Mouse (Mus musculus) liver, embryonic 14.5 days (tissue): ENCODE data around the gene Celf1.

Experiments
- CTCF ChIP-seq: IDR thresholded peaks from 2 replicates; pipeline ENCODE4 v1.5.1; 2016; ENCODE audit warnings: antibody characterized with exemption, low read depth, control low read depth
- EP300 ChIP-seq: IDR thresholded peaks from 2 replicates; pipeline ENCODE4 v1.6.1; 2016; ENCODE audit warnings: antibody characterized with exemption, low read depth

GRCm38 (mm10) chr2:90950582-90951194 lies 10.5 kb downstream of the Celf1 start:
- no peak for TF ChIP-seq CTCF
- TF ChIP-seq EP300: no peak
